Comparison of ENCODE assay signal across 9 mouse cellular contexts in genomic region chr2:28419898-28420297, GRCm38 (mm10). TPM values are rescaled to one million over a fixed set of nuclear protein-coding genes. Genes with fewer than 3 reads are reported as not detected.
DNase-seq lines count a peak whose midpoint lies in the region; ATAC-seq and TF ChIP-seq lines count a peak whose summit lies in the region.
"Had no signal": no experiment of that assay in that cellular context is flagged by ENCODE, and none has a peak within 500 bp of the region (broad histone marks: within the 10 kb centered on the region; RNA-seq: fewer than 3 reads in every experiment).

No protein-coding gene starts in this region.

- no peaks in the 10 kb centered on the region for H3K9me3 ChIP-seq in forebrain, embryonic 10.5 days
- H3K9me3 ChIP-seq in forebrain, embryonic 15.5 days: no peaks in the 10 kb centered on the region
- H3K9me3 ChIP-seq in midbrain, embryonic 11.5 days (ENCODE audit: control insufficient read depth, low read length): no peaks in the 10 kb centered on the region
- H3K9me3 ChIP-seq: neural tube, embryonic 13.5 days had no signal

- peak; percentile 96 for TF ChIP-seq CTCF in brain, embryonic 14.5 days (IDR thresholded peaks at IDR 0.05; ENCODE audit: borderline replicate concordance, extremely low read depth, insufficient read depth, insufficient read length)

- no peak overlapping the region for H3K27ac ChIP-seq in forebrain, embryonic 10.5 days
- H3K27ac ChIP-seq in forebrain, embryonic 15.5 days (replicated peaks): no peak overlapping the region
- no peak overlapping the region for H3K27ac ChIP-seq in midbrain, embryonic 11.5 days (ENCODE audit: low read depth, low read length)
- H3K27ac ChIP-seq: neural tube, embryonic 13.5 days had no signal

- DNase-seq in forebrain, embryonic 10.5 days (ENCODE audit: extremely low spot score, low spot score): peak; percentile 86
- peak; percentile 94 for DNase-seq in brain, embryonic 14.5 days (ENCODE audit: low read depth)
- DNase-seq in fibroblast of lung, adult 2 months (ENCODE audit: low read depth): peak; percentile 57
- peak; percentile 31 for DNase-seq in heart, postnatal 25 days (ENCODE audit: low spot score)
- peak; percentile 89 for DNase-seq in left cerebral cortex, adult 11 months (ENCODE audit: low spot score)
- peak; percentile 98 for DNase-seq in midbrain, embryonic 11.5 days (ENCODE audit: low spot score, missing footprints)
- DNase-seq in spleen, postnatal 4 days (ENCODE audit: low spot score in 2 of 2): peak; percentile 57 to 86

- no peak; the same call in 1 of the 2 replicates for ATAC-seq in forebrain, embryonic 15.5 days (replicated peaks)
- 0 out of 2 replicates have a peak, but pooled peaks have one; percentile 40 for ATAC-seq in midbrain, embryonic 11.5 days (ENCODE audit: low FRiP score)

- no peak overlapping the region for H3K9ac ChIP-seq in forebrain, embryonic 15.5 days (replicated peaks)
- no peak overlapping the region for H3K9ac ChIP-seq in midbrain, embryonic 11.5 days (ENCODE audit: low read length)
- H3K9ac ChIP-seq: neural tube, embryonic 13.5 days had no signal

- no peak for TF ChIP-seq POLR2A in brain, embryonic 14.5 days (IDR thresholded peaks at IDR 0.05; ENCODE audit: borderline replicate concordance, extremely low read depth, insufficient read depth, insufficient read length, poor library complexity, severe bottlenecking)

- H3K4me2 ChIP-seq in forebrain, embryonic 15.5 days (replicated peaks): no peak overlapping the region
- no peak overlapping the region for H3K4me2 ChIP-seq in midbrain, embryonic 11.5 days
- H3K4me2 ChIP-seq: neural tube, embryonic 13.5 days had no signal

- H3K36me3 ChIP-seq in forebrain, embryonic 10.5 days (replicated peaks): no peaks in the 10 kb centered on the region
- H3K36me3 ChIP-seq in forebrain, embryonic 15.5 days: no peaks in the 10 kb centered on the region
- H3K36me3 ChIP-seq in midbrain, embryonic 11.5 days (ENCODE audit: control insufficient read depth, insufficient read depth, low read length): no peaks in the 10 kb centered on the region
- H3K36me3 ChIP-seq: neural tube, embryonic 13.5 days had no signal

- H3K27me3 ChIP-seq in forebrain, embryonic 10.5 days (ENCODE audit: poor library complexity, severe bottlenecking): 0 out of 2 replicates have a peak, but pooled peaks cover 3% of the 10 kb centered on the region
- H3K27me3 ChIP-seq in forebrain, embryonic 15.5 days: no peaks in the 10 kb centered on the region
- H3K27me3 ChIP-seq in midbrain, embryonic 11.5 days (ENCODE audit: control insufficient read depth, insufficient read depth, low read length): no peaks in the 10 kb centered on the region
- H3K27me3 ChIP-seq: neural tube, embryonic 13.5 days had no signal

- H3K4me1 ChIP-seq in forebrain, embryonic 10.5 days: peaks cover 18% of the 10 kb centered on the region
- peaks cover 18% of the 10 kb centered on the region for H3K4me1 ChIP-seq in forebrain, embryonic 15.5 days
- no peaks in the 10 kb centered on the region for H3K4me1 ChIP-seq in midbrain, embryonic 11.5 days (ENCODE audit: control insufficient read depth, insufficient read depth, low read length)

- intact Hi-C loops in heart, postnatal 25 days (cut with DNase I): loop anchor here (2.0 to 5.0 kb wide), 3 partner anchors 438 to 651 kb away; no protein-coding TSS in a partner anchor

- WGBS in forebrain, embryonic 10.5 days: 17% methylated on average over 4 of the region's 4 CpGs
- WGBS in forebrain, embryonic 15.5 days: 11% methylated on average over 4 of the region's 4 CpGs
- 16% methylated on average over 4 of the region's 4 CpGs for WGBS in midbrain, embryonic 11.5 days

- no peak overlapping the region for H3K4me3 ChIP-seq in forebrain, embryonic 10.5 days
- no peak overlapping the region for H3K4me3 ChIP-seq in forebrain, embryonic 15.5 days
- no peak overlapping the region for H3K4me3 ChIP-seq in midbrain, embryonic 11.5 days (ENCODE audit: low read depth, low read length)
- H3K4me3 ChIP-seq: neural tube, embryonic 13.5 days had no signal

RNA-seq across cellular contexts. Expression of gene Ppp1r26, which starts 26.7 kb away (rescaled TPM):
- polyA plus RNA-seq in forebrain, embryonic 10.5 days (2016; fragmentation: Nextera tagmentation; extraction: Ambion mirVana): 5.8 and 6.1 TPM in 2 replicates
- polyA plus RNA-seq in forebrain, embryonic 15.5 days (2015; fragmentation: Nextera tagmentation; extraction: Ambion mirVana): 8.6 and 9.3 TPM in 2 replicates
- polyA plus RNA-seq in brain, embryonic 14.5 days (2012; rRNA removed): 18.9 and 28.3 TPM in 2 replicates
- total RNA-seq in heart, postnatal 25 days (2021): 1 to 10 TPM; 4.2 to 4.6 TPM
- polyA plus RNA-seq in midbrain, embryonic 11.5 days (2014; fragmentation: Nextera tagmentation; extraction: Ambion mirVana): 2.9 and 3.2 TPM in 2 replicates

RNA-seq across cellular contexts. Expression of gene 1700007K13Rik, which starts 46.2 kb away (rescaled TPM):
- polyA plus RNA-seq in forebrain, embryonic 10.5 days (2016; fragmentation: Nextera tagmentation; extraction: Ambion mirVana): 2.0 and 2.4 TPM in 2 replicates
- 1.1 and 3.2 TPM in 2 replicates for polyA plus RNA-seq in forebrain, embryonic 15.5 days (2015; fragmentation: Nextera tagmentation; extraction: Ambion mirVana)
- polyA plus RNA-seq in brain, embryonic 14.5 days (2012; rRNA removed): 1.3 and 2.1 TPM in 2 replicates
- total RNA-seq in heart, postnatal 25 days (2021): not detected
- polyA plus RNA-seq in midbrain, embryonic 11.5 days (2014; fragmentation: Nextera tagmentation; extraction: Ambion mirVana): 0.99 and 1.3 TPM in 2 replicates

RNA-seq across cellular contexts. Expression of gene Mrps2, which starts 48.0 kb away (rescaled TPM):
- 68.1 and 70.3 TPM in 2 replicates for polyA plus RNA-seq in forebrain, embryonic 10.5 days (2016; fragmentation: Nextera tagmentation; extraction: Ambion mirVana)
- 49.5 and 49.6 TPM in 2 replicates for polyA plus RNA-seq in forebrain, embryonic 15.5 days (2015; fragmentation: Nextera tagmentation; extraction: Ambion mirVana)
- 50.3 and 61.5 TPM in 2 replicates for polyA plus RNA-seq in brain, embryonic 14.5 days (2012; rRNA removed)
- total RNA-seq in heart, postnatal 25 days (2021): 10 to 100 TPM; 43.0 to 43.9 TPM
- 65.9 and 71.6 TPM in 2 replicates for polyA plus RNA-seq in midbrain, embryonic 11.5 days (2014; fragmentation: Nextera tagmentation; extraction: Ambion mirVana)

Comparison
In these comparisons a context has a peak if more than half of its experiments do, and no peak if none do; other contexts are left out.
1. DNase-seq: peak in every context shown above with its lines; median percentile 98 in midbrain, embryonic 11.5 days; 94 in brain, embryonic 14.5 days; 89 in left cerebral cortex, adult 11 months; 86 in forebrain, embryonic 10.5 days; 72 in spleen, postnatal 4 days; 57 in fibroblast of lung, adult 2 months; 31 in heart, postnatal 25 days.